Mouse (Mus musculus): ENCODE data around the gene Vmn2r11.
"Not testable (repeated sequence)": the region's sequence is repeated elsewhere in the genome, so short reads cannot be mapped to it uniquely, and the experiment has no call there.

Vmn2r11 gene

GRCm38 (mm10) chr5:109059469-109059868, at the start of gene Vmn2r11:
Vmn2r11 (minus strand) TSS chr5:109059569.
- DNase-seq (ENCODE audit: low spot score in 2 of 2): not testable (repeated sequence)

GRCm38 (mm10) chr5:109097850-109098249, 38.5 kb upstream of the Vmn2r11 start, which contains the start of gene Vmn2r12:
Vmn2r12 (minus strand) TSS chr5:109097950.
- DNase-seq (ENCODE audit: low spot score in 2 of 2): not testable (repeated sequence)

- DNase-seq (ENCODE audit: low spot score in 2 of 2): not testable (repeated sequence)
Observed at GRCm38 (mm10) chr5:109096482-109096881, 37.1 kb upstream of the Vmn2r11 start.

GRCm38 (mm10) chr5:109072016-109072415, 12.6 kb upstream of the Vmn2r11 start:
- DNase-seq (ENCODE audit: low spot score in 2 of 2): not testable (repeated sequence)

GRCm38 (mm10) chr5:109055286-109055685, 4.1 kb downstream of the Vmn2r11 start:
- DNase-seq (ENCODE audit: low spot score in 2 of 2): no peak

- no peak for DNase-seq (ENCODE audit: low spot score in 2 of 2)
Observed at GRCm38 (mm10) chr5:109032591-109032990, 26.8 kb downstream of the Vmn2r11 start.

- DNase-seq (ENCODE audit: low spot score in 2 of 2): not testable (repeated sequence)
Observed at GRCm38 (mm10) chr5:109006427-109006826, 52.9 kb downstream of the Vmn2r11 start, which contains the start of gene Vmn2r10. Vmn2r10 (minus strand) TSS chr5:109006527.
